Mouse (Mus musculus): ENCODE results near the gene Dusp28. TPM values are rescaled to one million over a fixed set of nuclear protein-coding genes. Genes with fewer than 3 reads are reported as not detected.

The Dusp28 gene
- polyA plus RNA-seq, 1 experiment from 2014 or later: 13.7 TPM

GRCm38 (mm10) chr1:92911721-92912138, 4.9 kb downstream of the Dusp28 start:
- ATAC-seq (ENCODE audit: low FRiP score, low TSS enrichment): no peak
- Histone ChIP-seq H3K4me2 (replicated peaks; ENCODE audit: low read depth, low read length) (peak overlapping the region; percentile 63), H3K9me3 (ENCODE audit: control insufficient read depth, low read length) (no peaks in the 10 kb centered on the region), H3K9ac (ENCODE audit: low read depth, low read length) (peak overlapping the region; percentile 92), H3K27me3 (ENCODE audit: control insufficient read depth, insufficient read depth, low read length) (no peaks in the 10 kb centered on the region), H3K36me3 (ENCODE audit: control insufficient read depth, insufficient read depth, low read length) (peaks cover 26% of the 10 kb centered on the region), H3K4me1 (ENCODE audit: control insufficient read depth, insufficient read depth, low read length) (peaks cover 22% of the 10 kb centered on the region; the same call in 1 of the 2 replicates), H3K4me3 (ENCODE audit: low read length) (peak overlapping the region; percentile 59), H3K27ac (ENCODE audit: low read depth, low read length) (no peak overlapping the region)
- 39% methylated on average over 8 of the region's 8 CpGs for WGBS

- peak overlapping the region; percentile 59; the same call in 1 of the 2 replicates for H3K4me3 ChIP-seq (ENCODE audit: low read length)
- peak overlapping the region; percentile 92; the same call in 1 of the 2 replicates for H3K9ac ChIP-seq (ENCODE audit: low read depth, low read length)
- peaks cover 22% of the 10 kb centered on the region; the same call in 1 of the 2 replicates for H3K4me1 ChIP-seq (ENCODE audit: control insufficient read depth, insufficient read depth, low read length)
- peak overlapping the region; percentile 63; the same call in 1 of the 2 replicates for H3K4me2 ChIP-seq (replicated peaks; ENCODE audit: low read depth, low read length)
- ATAC-seq (ENCODE audit: low FRiP score, low TSS enrichment): no peak
- peaks cover 32% of the 10 kb centered on the region for H3K36me3 ChIP-seq (ENCODE audit: control insufficient read depth, insufficient read depth, low read length)
- WGBS: 44% methylated on average over 1 of the region's 1 CpGs
- H3K9me3 ChIP-seq (ENCODE audit: control insufficient read depth, low read length): no peaks in the 10 kb centered on the region
- H3K27me3 ChIP-seq (ENCODE audit: control insufficient read depth, insufficient read depth, low read length): no peaks in the 10 kb centered on the region
- H3K27ac ChIP-seq (ENCODE audit: low read depth, low read length): no peak overlapping the region
Measured at GRCm38 (mm10) chr1:92912286-92912685, 5.5 kb downstream of the Dusp28 start.

GRCm38 (mm10) chr1:92914239-92914638, 7.5 kb downstream of the Dusp28 start:
- Histone ChIP-seq H3K4me2 (replicated peaks; ENCODE audit: low read depth, low read length) (no peak overlapping the region), H3K9me3 (ENCODE audit: control insufficient read depth, low read length) (no peaks in the 10 kb centered on the region), H3K36me3 (ENCODE audit: control insufficient read depth, insufficient read depth, low read length) (peaks cover 51% of the 10 kb centered on the region), H3K9ac (ENCODE audit: low read depth, low read length) (no peak overlapping the region), H3K4me3 (ENCODE audit: low read length) (no peak overlapping the region), H3K27me3 (ENCODE audit: control insufficient read depth, insufficient read depth, low read length) (no peaks in the 10 kb centered on the region), H3K27ac (ENCODE audit: low read depth, low read length) (no peak overlapping the region), H3K4me1 (ENCODE audit: control insufficient read depth, insufficient read depth, low read length) (peaks cover 16% of the 10 kb centered on the region; the same call in 1 of the 2 replicates)
- ATAC-seq (ENCODE audit: low FRiP score, low TSS enrichment): no peak
- WGBS: 76% methylated on average over 4 of the region's 4 CpGs

GRCm38 (mm10) chr1:92914993-92915392, 8.2 kb downstream of the Dusp28 start:
- Histone ChIP-seq H3K27ac (ENCODE audit: low read depth, low read length) (no peak overlapping the region), H3K4me2 (replicated peaks; ENCODE audit: low read depth, low read length) (no peak overlapping the region), H3K27me3 (ENCODE audit: control insufficient read depth, insufficient read depth, low read length) (no peaks in the 10 kb centered on the region), H3K36me3 (ENCODE audit: control insufficient read depth, insufficient read depth, low read length) (peaks cover 58% of the 10 kb centered on the region), H3K4me1 (ENCODE audit: control insufficient read depth, insufficient read depth, low read length) (peaks cover 11% of the 10 kb centered on the region; the same call in 1 of the 2 replicates), H3K9ac (ENCODE audit: low read depth, low read length) (no peak overlapping the region), H3K4me3 (ENCODE audit: low read length) (no peak overlapping the region), H3K9me3 (ENCODE audit: control insufficient read depth, low read length) (no peaks in the 10 kb centered on the region)
- ATAC-seq (ENCODE audit: low FRiP score, low TSS enrichment): no peak
- 90% methylated on average over 11 of the region's 11 CpGs for WGBS

- peaks cover 63% of the 10 kb centered on the region for H3K36me3 ChIP-seq (ENCODE audit: control insufficient read depth, insufficient read depth, low read length)
- H3K9me3 ChIP-seq (ENCODE audit: control insufficient read depth, low read length): no peaks in the 10 kb centered on the region
- no peak for ATAC-seq (ENCODE audit: low FRiP score, low TSS enrichment)
- no peak overlapping the region for H3K9ac ChIP-seq (ENCODE audit: low read depth, low read length)
- H3K4me1 ChIP-seq (ENCODE audit: control insufficient read depth, insufficient read depth, low read length): peaks cover 7% of the 10 kb centered on the region; the same call in 1 of the 2 replicates
- H3K4me3 ChIP-seq (ENCODE audit: low read length): no peak overlapping the region
- no peak overlapping the region for H3K27ac ChIP-seq (ENCODE audit: low read depth, low read length)
- WGBS: 94% methylated on average over 9 of the region's 9 CpGs
- H3K4me2 ChIP-seq (replicated peaks; ENCODE audit: low read depth, low read length): no peak overlapping the region
- no peaks in the 10 kb centered on the region for H3K27me3 ChIP-seq (ENCODE audit: control insufficient read depth, insufficient read depth, low read length)
Measured at GRCm38 (mm10) chr1:92916725-92917124, 9.9 kb downstream of the Dusp28 start.

GRCm38 (mm10) chr1:92919151-92919550, 12.4 kb downstream of the Dusp28 start:
- Histone ChIP-seq H3K9me3 (ENCODE audit: control insufficient read depth, low read length) (no peaks in the 10 kb centered on the region), H3K27ac (ENCODE audit: low read depth, low read length) (no peak overlapping the region), H3K4me3 (ENCODE audit: low read length) (no peak overlapping the region), H3K27me3 (ENCODE audit: control insufficient read depth, insufficient read depth, low read length) (no peaks in the 10 kb centered on the region), H3K4me2 (replicated peaks; ENCODE audit: low read depth, low read length) (no peak overlapping the region), H3K4me1 (ENCODE audit: control insufficient read depth, insufficient read depth, low read length) (no peaks in the 10 kb centered on the region), H3K36me3 (ENCODE audit: control insufficient read depth, insufficient read depth, low read length) (peaks cover 59% of the 10 kb centered on the region), H3K9ac (ENCODE audit: low read depth, low read length) (no peak overlapping the region)
- ATAC-seq (ENCODE audit: low FRiP score, low TSS enrichment): no peak
- 95% methylated on average over 11 of the region's 11 CpGs for WGBS

GRCm38 (mm10) chr1:92919775-92920174, 13.0 kb downstream of the Dusp28 start:
- Histone ChIP-seq H3K4me3 (ENCODE audit: low read length) (no peak overlapping the region), H3K4me1 (ENCODE audit: control insufficient read depth, insufficient read depth, low read length) (no peaks in the 10 kb centered on the region), H3K9me3 (ENCODE audit: control insufficient read depth, low read length) (no peaks in the 10 kb centered on the region), H3K4me2 (replicated peaks; ENCODE audit: low read depth, low read length) (no peak overlapping the region), H3K36me3 (ENCODE audit: control insufficient read depth, insufficient read depth, low read length) (peaks cover 55% of the 10 kb centered on the region), H3K27ac (ENCODE audit: low read depth, low read length) (no peak overlapping the region), H3K9ac (ENCODE audit: low read depth, low read length) (no peak overlapping the region), H3K27me3 (ENCODE audit: control insufficient read depth, insufficient read depth, low read length) (no peaks in the 10 kb centered on the region)
- no peak for ATAC-seq (ENCODE audit: low FRiP score, low TSS enrichment)
- 90% methylated on average over 12 of the region's 12 CpGs for WGBS

GRCm38 (mm10) chr1:92920474-92921200, 13.9 kb downstream of the Dusp28 start:
- no peak for ATAC-seq (ENCODE audit: low FRiP score, low TSS enrichment)
- 85% methylated on average over 7 of the region's 7 CpGs for WGBS
- Histone ChIP-seq H3K36me3 (ENCODE audit: control insufficient read depth, insufficient read depth, low read length) (peaks cover 48% of the 10 kb centered on the region), H3K4me1 (ENCODE audit: control insufficient read depth, insufficient read depth, low read length) (no peaks in the 10 kb centered on the region), H3K9ac (ENCODE audit: low read depth, low read length) (no peak overlapping the region), H3K27ac (ENCODE audit: low read depth, low read length) (no peak overlapping the region), H3K4me3 (ENCODE audit: low read length) (no peak overlapping the region), H3K9me3 (ENCODE audit: control insufficient read depth, low read length) (no peaks in the 10 kb centered on the region), H3K27me3 (ENCODE audit: control insufficient read depth, insufficient read depth, low read length) (no peaks in the 10 kb centered on the region), H3K4me2 (replicated peaks; ENCODE audit: low read depth, low read length) (no peak overlapping the region)

GRCm38 (mm10) chr1:92921496-92921895, 14.7 kb downstream of the Dusp28 start:
- H3K27me3 ChIP-seq (ENCODE audit: control insufficient read depth, insufficient read depth, low read length): no peaks in the 10 kb centered on the region
- H3K9me3 ChIP-seq (ENCODE audit: control insufficient read depth, low read length): no peaks in the 10 kb centered on the region
- 85% methylated on average over 4 of the region's 4 CpGs for WGBS
- ATAC-seq (ENCODE audit: low FRiP score, low TSS enrichment): no peak
- H3K4me2 ChIP-seq (replicated peaks; ENCODE audit: low read depth, low read length): no peak overlapping the region
- H3K4me1 ChIP-seq (ENCODE audit: control insufficient read depth, insufficient read depth, low read length): no peaks in the 10 kb centered on the region
- no peak overlapping the region for H3K27ac ChIP-seq (ENCODE audit: low read depth, low read length)
- H3K36me3 ChIP-seq (ENCODE audit: control insufficient read depth, insufficient read depth, low read length): peaks cover 39% of the 10 kb centered on the region
- H3K9ac ChIP-seq (ENCODE audit: low read depth, low read length): no peak overlapping the region
- no peak overlapping the region for H3K4me3 ChIP-seq (ENCODE audit: low read length)
